Comparison of ENCODE assay signal across 22 mouse cellular contexts in the genomic region with DNA sequence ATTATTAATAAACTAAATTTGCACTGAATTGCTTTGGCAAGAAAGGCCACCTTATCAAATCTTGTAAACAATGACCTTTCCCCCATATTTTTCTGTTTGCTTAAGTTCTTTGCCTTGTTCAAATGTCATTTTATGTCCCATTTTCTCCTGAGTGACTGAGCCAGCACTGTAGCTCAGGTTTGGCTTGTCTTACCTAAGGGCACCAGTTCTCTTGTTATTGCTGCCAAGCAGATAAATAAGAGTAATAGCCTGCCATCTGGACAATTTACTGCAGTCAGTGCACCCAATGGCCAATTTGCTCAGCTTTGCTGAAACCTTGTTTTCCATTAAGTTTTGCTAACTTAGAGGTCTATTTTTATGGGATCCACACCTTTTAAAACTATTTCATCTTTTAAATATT.
A peak's percentile ranks its signal among the peaks of the same experiment; 100 is the strongest.
DNase-seq lines count a peak whose midpoint lies in the region; ATAC-seq lines count a peak whose summit lies in the region.
"Had no signal": no experiment of that assay in that cellular context is flagged by ENCODE, and none has a peak within 500 bp of the region (broad histone marks: within the 10 kb centered on the region; RNA-seq: fewer than 3 reads in every experiment).

No protein-coding gene starts in this region.

- peak; percentile 74; the same call in 1 of the 2 replicates for ATAC-seq in cerebellum, adult (ENCODE audit: insufficient number of reproducible peaks, low FRiP score, low TSS enrichment)
- ATAC-seq: activated CD4-positive, CD25-positive, alpha-beta regulatory T cell, adult 4 months; forebrain, embryonic 13.5 days; forebrain, embryonic 16.5 days; hindbrain, postnatal 0 days; inflammation-experienced regulatory T-cells, adult 6 months; intestine, embryonic 16.5 days had no signal

- DNase-seq in cerebellum, postnatal 4 days (ENCODE audit: low spot score in 2 of 2), result no peak
- DNase-seq in brain, adult 2 months (ENCODE audit: low read depth, low spot score), result peak; percentile 53
- DNase-seq in cerebellum, adult 9-10 months, result peak; percentile 41
- DNase-seq in cerebellum, postnatal 14 days, result peak; percentile 4 to 34
- no peak for DNase-seq in urinary bladder, postnatal 14 days (ENCODE audit: low spot score)
- no peak for DNase-seq in retina, postnatal 1 day
- no peak for DNase-seq in kidney, adult 8-10 months
- DNase-seq: adrenal gland, adult 8-10 months; adrenal gland, postnatal 25 days; embryo, embryonic 11 days; gastrocnemius, postnatal 10 days; gastrocnemius, postnatal 36 days; heart, adult 2 months; heart, postnatal 14 days; heart, postnatal 4 days had no signal

Comparison
In these comparisons a context has a peak if more than half of its experiments do, and no peak if none do; other contexts are left out.
1. DNase-seq: peak in brain, adult 2 months (single experiment), cerebellum, adult 9-10 months (single experiment) and cerebellum, postnatal 14 days (2 of 2); none in cerebellum, postnatal 4 days (0 of 2), urinary bladder, postnatal 14 days (single experiment), retina, postnatal 1 day (single experiment) and kidney, adult 8-10 months (0 of 2).